Mouse (Mus musculus) thymus, postnatal 25 days (tissue): Measurements from ENCODE around the gene Gm10518.

Experiments
- DNase-seq: peaks from one replicate; pipeline ENCODE4 v3.0.0; 2022

The Gm10518 gene

GRCm38 (mm10) chr1:179835753-179836425 is 32.7 kb downstream of the Gm10518 start:
- no peak for DNase-seq

GRCm38 (mm10) chr1:179836426-179837404 is 33.5 kb downstream of the Gm10518 start:
- DNase-seq: no peak

- no peak for DNase-seq
Observed at GRCm38 (mm10) chr1:179842568-179842967, 39.4 kb downstream of the Gm10518 start.

- DNase-seq: no peak
Observed at GRCm38 (mm10) chr1:179843981-179844380, 40.8 kb downstream of the Gm10518 start.

- DNase-seq: peak; percentile 76
Observed at GRCm38 (mm10) chr1:179844894-179845293, 41.7 kb downstream of the Gm10518 start.

GRCm38 (mm10) chr1:179845832-179846499 is 42.8 kb downstream of the Gm10518 start:
- DNase-seq: no peak

GRCm38 (mm10) chr1:179847173-179847572 is 44.0 kb downstream of the Gm10518 start:
- no peak for DNase-seq

- DNase-seq: peak; percentile 78
Observed at GRCm38 (mm10) chr1:179847759-179848389, 44.7 kb downstream of the Gm10518 start.

GRCm38 (mm10) chr1:179853421-179853820 is 50.2 kb downstream of the Gm10518 start:
- DNase-seq: peak; percentile 27
